Mouse (Mus musculus) erythroid progenitor cell, adult 5-6 weeks (primary cell): ENCODE data around the gene A4galt. TPM values are rescaled to one million over a fixed set of nuclear protein-coding genes. Genes with fewer than 3 reads are reported as not detected.
"Not testable (repeated sequence)": the region's sequence is repeated elsewhere in the genome, so short reads cannot be mapped to it uniquely, and the experiment has no call there.

Source experiments
- ATAC-seq: replicated peaks from 2 replicates; pipeline ENCODE4 v1.8.0; 2016; ENCODE audit warnings: moderate number of reproducible peaks, mild to moderate bottlenecking, moderate TSS enrichment, inconsistent platforms; ENCODE audit not compliant: poor library complexity, low FRiP score, severe bottlenecking
- total RNA-seq, 2 experiments: library from RNA; stranded (forward) in 1 of 2; stranded (reverse) in 1 of 2; fragments of 150-400 nt in 1 of 2; fragments of 186-747, 209-891 nt in 1 of 2; gene quantifications; 2 replicates each; pipeline versions ENCODE4 v1.2.3 to v1.2.4; 2015 to 2017; ENCODE audit warnings: low replicate concordance in 2 of 2

A4galt gene
- total RNA-seq, 2 experiments from 2014 or later = 0.84 TPM; not detected in 1

DNA sequence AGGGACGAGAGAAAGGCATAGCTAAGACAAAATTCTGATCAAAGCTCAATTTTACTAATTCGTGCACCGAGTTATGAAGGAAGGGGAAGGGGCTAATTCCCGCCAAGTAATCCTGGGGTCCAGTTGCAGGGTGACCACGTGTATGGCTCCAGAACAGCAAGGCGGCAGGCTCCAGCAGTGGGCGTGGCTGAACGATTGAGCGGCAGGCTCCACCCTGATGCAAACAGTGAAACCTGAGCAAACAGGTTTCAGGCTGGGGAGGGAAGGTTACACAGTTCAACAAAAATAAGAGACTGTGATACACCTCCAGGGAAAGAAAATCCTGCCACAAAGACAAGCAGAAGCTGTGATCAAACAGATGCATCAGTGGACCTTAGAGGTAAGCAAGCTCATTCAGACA lies 19.6 kb upstream of the A4galt start:
- ATAC-seq = not testable (repeated sequence)

DNA sequence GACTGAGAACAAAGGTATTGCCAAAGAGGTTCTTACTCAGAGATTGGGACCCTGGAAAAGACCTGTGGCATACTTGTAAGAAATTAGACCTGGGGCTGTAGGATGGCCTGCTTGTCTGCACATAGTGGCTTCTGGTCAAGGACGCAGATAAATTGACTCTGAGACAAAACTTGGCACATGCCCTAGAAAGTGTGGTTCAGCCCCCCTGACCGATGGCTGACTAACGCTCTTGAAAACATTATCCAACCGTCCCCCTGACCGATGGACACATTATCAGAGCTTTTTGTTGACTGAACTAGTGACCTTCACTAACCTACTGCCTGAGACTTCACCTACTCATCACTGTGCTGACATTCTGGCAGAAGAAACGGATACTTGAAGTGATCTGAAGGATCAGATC lies 18.4 kb upstream of the A4galt start:
- not testable (repeated sequence) for ATAC-seq

GRCm38 (mm10) chr15:83268428-83268827 lies 16.9 kb upstream of the A4galt start:
- not testable (repeated sequence) for ATAC-seq

GRCm38 (mm10) chr15:83265269-83265668 lies 13.7 kb upstream of the A4galt start:
- no peak for ATAC-seq

DNA sequence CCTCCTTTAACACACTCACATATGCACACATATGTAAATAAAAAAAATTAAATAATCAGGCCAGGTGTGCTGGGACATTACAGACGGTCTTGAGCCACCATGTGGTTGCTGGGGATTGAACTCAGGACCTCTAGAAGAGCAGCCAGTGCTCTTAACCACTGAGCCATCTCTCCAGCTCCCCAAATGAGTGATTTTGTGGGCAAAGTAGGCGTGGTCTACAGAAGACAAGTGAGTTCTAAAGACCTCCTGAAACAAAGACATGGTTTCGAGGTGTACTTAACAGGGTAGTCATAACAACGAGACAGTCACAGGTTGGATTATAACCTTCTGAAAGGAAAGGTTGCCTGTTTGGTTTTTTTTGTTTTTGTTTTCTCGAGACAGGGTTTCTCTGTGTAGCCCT lies 11.8 kb upstream of the A4galt start:
- ATAC-seq = no peak

- ATAC-seq = no peak
Measured at GRCm38 (mm10) chr15:83257906-83258305, 6.3 kb upstream of the A4galt start.

DNA sequence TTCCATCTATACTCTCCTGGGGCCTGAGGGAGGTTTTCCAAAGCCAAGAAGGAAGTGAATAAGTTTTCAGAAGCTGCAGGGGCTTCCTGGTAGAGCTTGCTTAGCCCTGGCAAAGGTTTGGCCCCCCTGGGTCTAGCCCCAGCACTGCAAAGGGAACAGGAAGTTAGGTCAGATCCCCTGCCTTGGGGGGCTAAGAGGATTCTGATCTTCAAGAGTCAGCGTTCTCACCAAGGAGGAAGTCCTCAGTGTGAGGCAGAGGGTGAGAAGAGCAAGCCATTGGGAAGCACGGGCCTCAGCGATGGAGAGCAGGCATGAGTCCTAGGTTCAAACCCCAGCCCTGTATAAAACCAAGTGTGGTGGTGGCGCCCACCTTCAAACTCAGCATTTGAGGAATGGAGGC lies 4.9 kb upstream of the A4galt start:
- no peak for ATAC-seq

DNA sequence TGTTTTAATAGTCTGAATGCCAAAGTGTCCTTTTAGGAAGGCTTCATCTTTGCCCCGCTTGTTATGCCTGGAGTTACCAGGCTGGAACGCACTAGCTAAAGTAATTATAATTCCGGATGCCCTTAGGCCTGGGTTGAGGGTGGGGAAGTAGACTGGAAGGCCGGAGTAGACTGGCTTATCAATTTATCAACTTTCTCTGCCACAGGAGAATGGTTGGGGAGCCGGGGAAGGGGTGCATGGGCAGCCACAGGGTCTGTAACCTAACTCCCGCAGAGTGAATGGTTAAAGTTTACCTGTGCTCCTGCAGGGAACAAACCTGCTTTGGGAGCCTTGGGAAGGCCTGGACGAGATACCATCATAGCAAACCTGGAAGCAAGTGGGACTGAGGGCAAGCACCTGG lies 4.4 kb upstream of the A4galt start:
- no peak for ATAC-seq

- ATAC-seq = 0 out of 2 replicates have a peak, but pooled peaks have one; percentile 20
Measured at GRCm38 (mm10) chr15:83255191-83255782, 3.7 kb upstream of the A4galt start.

DNA sequence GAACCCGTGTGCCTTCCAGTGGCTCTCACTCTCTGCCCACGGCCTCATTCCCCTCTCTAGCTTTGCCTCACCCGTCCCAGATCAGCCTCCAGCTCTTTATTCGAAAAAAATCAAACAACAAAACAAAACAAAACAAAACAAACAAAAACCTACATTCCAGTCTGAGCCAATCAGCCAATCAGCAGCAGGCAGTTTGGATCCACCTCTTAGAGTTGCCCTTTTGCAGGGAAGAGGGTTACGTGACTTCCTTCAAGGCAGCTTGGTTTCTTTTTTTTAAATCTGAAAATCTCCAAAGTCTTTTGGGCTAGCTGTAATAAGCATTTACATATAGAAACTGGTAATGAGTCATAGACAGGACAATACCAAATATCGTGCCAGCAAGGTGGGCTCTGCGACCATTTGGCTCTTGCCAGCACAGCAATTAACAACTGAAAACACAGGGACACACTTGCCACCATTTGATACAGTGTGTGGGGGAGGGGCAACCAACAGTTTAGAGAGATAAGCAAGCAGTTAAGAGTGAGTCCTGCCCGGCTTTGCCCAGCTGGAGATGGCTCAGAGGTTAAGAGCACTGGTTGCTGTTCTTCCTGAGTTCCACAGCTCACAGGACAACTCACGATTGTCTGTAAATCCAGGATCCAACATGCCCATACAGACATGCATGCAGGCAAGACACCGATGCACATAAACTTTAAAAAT lies 2.9 kb upstream of the A4galt start:
- no peak for ATAC-seq

DNA sequence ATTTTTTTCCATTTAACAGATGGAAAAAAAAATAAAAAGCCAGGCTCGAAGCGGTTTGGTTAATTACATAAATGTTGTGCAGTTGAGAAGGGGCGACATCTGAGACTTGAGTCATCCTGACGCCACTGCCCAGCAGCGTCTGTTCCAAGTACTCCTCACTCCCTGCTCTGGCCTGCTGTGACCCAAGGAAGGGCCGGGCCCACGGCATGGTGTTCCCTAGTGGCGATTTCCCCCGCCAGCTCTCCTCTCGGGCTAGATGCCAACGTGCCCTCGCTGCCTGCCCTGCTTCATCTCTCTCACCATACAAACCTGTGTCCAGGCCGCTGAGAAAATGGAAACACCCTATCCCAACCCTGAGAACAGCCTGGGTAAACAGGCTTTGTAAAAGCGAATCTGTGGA lies 486 bp upstream of the A4galt start:
- ATAC-seq = no peak

- no peak for ATAC-seq
Measured at GRCm38 (mm10) chr15:83250651-83251175, 861 bp downstream of the A4galt start.

- no peak for ATAC-seq
Measured at GRCm38 (mm10) chr15:83249535-83250287, 1.9 kb downstream of the A4galt start.

- ATAC-seq = no peak
Measured at GRCm38 (mm10) chr15:83248236-83248844, 3.2 kb downstream of the A4galt start.

- ATAC-seq = no peak
Measured at GRCm38 (mm10) chr15:83244371-83244770, 7.2 kb downstream of the A4galt start.

GRCm38 (mm10) chr15:83241961-83242680 lies 9.5 kb downstream of the A4galt start:
- no peak for ATAC-seq

DNA sequence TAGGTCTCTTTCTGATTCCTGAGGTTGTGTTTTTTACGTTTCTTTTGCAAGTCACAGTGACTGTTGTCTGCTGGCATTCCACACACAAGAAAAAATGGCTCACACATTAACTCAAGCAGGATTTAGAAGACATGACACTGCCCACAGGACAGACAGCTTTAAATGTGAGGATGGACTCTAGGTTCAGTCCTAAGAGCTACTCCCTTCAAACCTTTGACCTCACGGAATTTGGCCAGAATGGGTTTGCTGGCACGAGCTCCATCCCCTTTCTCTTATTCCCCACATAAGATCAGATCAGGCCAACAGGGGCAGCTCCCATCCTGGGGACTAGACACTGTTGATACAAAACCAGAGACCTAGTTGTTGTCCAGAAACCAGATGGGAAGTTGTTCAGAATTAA lies 10.1 kb downstream of the A4galt start:
- ATAC-seq = no peak

DNA sequence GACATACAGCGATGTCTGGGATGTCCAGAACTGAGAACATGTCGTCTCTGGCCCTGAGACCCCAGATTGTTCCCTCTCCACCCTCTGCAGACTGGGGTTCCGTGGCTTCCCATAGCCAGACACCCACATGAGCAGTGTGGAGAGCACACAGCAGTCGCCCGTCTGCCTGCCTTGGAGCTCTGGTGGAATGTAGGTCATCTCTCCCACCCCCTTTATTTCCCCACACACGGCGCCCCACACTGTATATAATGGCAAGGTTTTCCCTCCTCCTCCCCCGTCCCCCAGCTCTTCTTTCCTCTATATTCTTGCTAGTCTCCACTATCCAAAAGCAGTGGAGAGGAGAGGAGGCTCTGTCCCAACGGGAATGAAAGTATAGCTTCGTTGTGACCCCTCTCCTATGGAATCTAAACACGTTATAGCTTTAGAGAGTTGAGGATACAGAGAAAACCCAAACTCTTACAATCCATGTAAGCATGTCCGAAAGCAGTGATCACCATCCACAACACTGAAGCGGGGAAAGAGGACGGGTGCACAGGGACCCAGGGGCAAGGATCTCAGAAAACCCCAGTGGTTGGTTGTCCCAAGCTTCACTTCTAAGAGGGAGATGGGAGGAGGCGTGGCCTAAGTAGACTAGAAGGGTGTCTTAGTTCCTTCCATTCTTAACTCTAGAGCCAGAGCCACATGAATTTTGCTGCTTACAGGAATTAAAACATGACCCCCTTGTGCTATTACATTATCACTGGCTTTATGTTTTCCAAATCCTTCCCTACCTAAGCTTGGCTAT lies 13.9 kb downstream of the A4galt start:
- ATAC-seq = no peak

GRCm38 (mm10) chr15:83236824-83237223 lies 14.8 kb downstream of the A4galt start:
- no peak for ATAC-seq
